Mouse (Mus musculus) B cell, adult (primary cell): ENCODE data around the gene Fastkd1. TPM values are rescaled to one million over a fixed set of nuclear protein-coding genes. Genes with fewer than 3 reads are reported as not detected.

Experiments
- total RNA-seq: library from RNA; stranded (reverse); gene quantifications from 4 replicates; pipeline ENCODE4 v1.2.4, GENCODE M21; 2023; ENCODE audit not compliant: inconsistent age

The Fastkd1 gene
- total RNA-seq: 20.8 to 28.9 TPM (median 24.5 TPM) in 4 replicates

GRCm38 (mm10) chr2:69712981-69713625, at the start of gene Fastkd1:
Gene Fastkd1, minus strand, starts transcription at chr2:69713516.

GRCm38 (mm10) chr2:69722273-69722649, 8.9 kb upstream of the Fastkd1 start, which contains the start of gene Ppig:
Gene Ppig, plus strand, starts transcription at chr2:69722545.

GRCm38 (mm10) chr2:69669853-69670252, 43.5 kb downstream of the Fastkd1 start, which contains the start of gene Klhl41:
Gene Klhl41, plus strand, starts transcription at chr2:69670120.

GRCm38 (mm10) chr2:69646726-69647490, 66.4 kb downstream of the Fastkd1 start, which contains the start of gene Bbs5:
Gene Bbs5, plus strand, starts transcription at chr2:69647171.

Other genes with a start within 250 kb of the Fastkd1 start
- gene Lrp2, start 127.5 kb downstream of the Fastkd1 start, total RNA-seq: 0.03 TPM in 2 of 4 replicates, not detected in the others
- gene Bbs5, start 66.3 kb downstream of the Fastkd1 start, total RNA-seq: 1.1 to 2.3 TPM (median 1.5 TPM) in 4 replicates
- 4.4 to 4.5 TPM in 2 of 4 replicates, not detected in the others for gene Klhl41, start 43.4 kb downstream of the Fastkd1 start, total RNA-seq
- gene Ppig, start 9.0 kb upstream of the Fastkd1 start, total RNA-seq: 81.9 to 115 TPM (median 100 TPM) in 4 replicates
- 3.3 to 4.6 TPM (median 3.7 TPM) in 4 replicates for gene Ccdc173, start 76.1 kb upstream of the Fastkd1 start, total RNA-seq
- gene Phospho2, start 76.1 kb upstream of the Fastkd1 start, total RNA-seq: 36.4 to 40.2 TPM (median 39.4 TPM) in 4 replicates
- gene Klhl23, start 108.4 kb upstream of the Fastkd1 start, total RNA-seq: 0.35 to 0.42 TPM (median 0.42 TPM) in 3 of 4 replicates, not detected in the other
- gene Ssb, start 148.0 kb upstream of the Fastkd1 start, total RNA-seq: 154 to 199 TPM (median 185 TPM) in 4 replicates
- gene Mettl5, start 172.1 kb upstream of the Fastkd1 start, total RNA-seq: 13.5 to 18.1 TPM (median 17.0 TPM) in 4 replicates
- 61.5 to 88.5 TPM (median 80.4 TPM) in 4 replicates for gene Ubr3, start 183.7 kb upstream of the Fastkd1 start, total RNA-seq